Mouse (Mus musculus): ENCODE measurements at regions not wholly inside any gene's neighbourhood (a gene's known extent, or its start where the extent isn't known, plus 50 kb on each side); places are given as distances from the start of the nearest gene placed in this dataset.

GRCm38 (mm10) chr11:52661894-52662593 is 102.4 kb upstream of the Fstl4 start:
- TF ChIP-seq CTCF (IDR thresholded peaks at IDR 0.05; ENCODE audit: low read depth, low read length) (no peak), TAL1 (conservative IDR thresholded peaks at IDR 0.05; ENCODE audit: low read depth, low read length) (no peak), POLR2AphosphoS5 (IDR thresholded peaks at IDR 0.05; ENCODE audit: insufficient replicate concordance, low read depth, low read length) (no peak), GATA1 (IDR thresholded peaks at IDR 0.05; ENCODE audit: borderline replicate concordance, low read length) (no peak)

Data from G1E (cell line).